Mouse (Mus musculus): ENCODE data around the gene Zbtb34.

GRCm38 (mm10) chr2:33440893-33441292 is 9.8 kb upstream of the Zbtb34 start:
- no peak for TF ChIP-seq CTCF (IDR thresholded peaks at IDR 0.05; ENCODE audit: low read depth)
- TF ChIP-seq EP300 (optimal IDR thresholded peaks at IDR 0.05), result no peak

Data from stomach, postnatal 0 days (tissue).